Mouse (Mus musculus): Measurements from ENCODE around the gene Gpr119. TPM values are rescaled to one million over a fixed set of nuclear protein-coding genes. Genes with fewer than 3 reads are reported as not detected.

Gpr119 gene
- polyA plus RNA-seq, 1 experiment from 2014 or later = not detected

DNA sequence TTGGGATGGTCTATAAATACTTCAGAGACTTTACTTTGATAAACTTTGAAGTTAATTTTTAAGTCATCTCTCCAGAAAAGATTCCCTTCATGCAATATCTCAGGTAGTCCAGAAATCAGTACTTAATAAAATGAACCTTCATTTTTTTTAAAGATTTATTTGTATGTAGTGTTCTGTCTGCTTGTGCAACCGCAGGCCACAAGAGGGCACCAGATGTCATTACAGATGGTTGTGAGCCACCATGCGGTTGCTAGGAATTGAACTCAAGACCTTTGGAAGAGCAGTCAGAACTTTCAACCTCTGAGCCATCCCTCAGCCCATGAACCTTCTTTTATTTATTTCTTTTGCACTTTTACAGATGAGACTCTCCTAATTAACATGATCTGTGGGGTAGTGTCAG is 37.2 kb downstream of the Gpr119 start:
- DNase-seq (ENCODE audit: low read depth, low spot score) (no peak), ATAC-seq (no peak)
- peaks cover 13% of the 10 kb centered on the region for H3K27me3 ChIP-seq
- peak; percentile 23 for TF ChIP-seq CTCF (IDR thresholded peaks at IDR 0.05)
- CTCF ChIA-PET = no interaction called here
- in situ Hi-C loops (cut with MboI; ENCODE audit: low pct_unique_long_range_greater_than_20kb) = no loop called here
- POLR2A ChIA-PET = no interaction called here

GRCm38 (mm10) chrX:48624054-48624420 is 50.2 kb downstream of the Gpr119 start:
- ATAC-seq (no peak), DNase-seq (ENCODE audit: low read depth, low spot score) (no peak)
- CTCF ChIA-PET = no interaction called here
- no peak for TF ChIP-seq CTCF (IDR thresholded peaks at IDR 0.05)
- in situ Hi-C loops (cut with MboI; ENCODE audit: low pct_unique_long_range_greater_than_20kb) = no loop called here
- POLR2A ChIA-PET = no interaction called here
- H3K27me3 ChIP-seq = peaks cover 27% of the 10 kb centered on the region

- POLR2A ChIA-PET = no interaction called here
- no peak for TF ChIP-seq CTCF (IDR thresholded peaks at IDR 0.05)
- H3K27me3 ChIP-seq = peaks cover 29% of the 10 kb centered on the region
- in situ Hi-C loops (cut with MboI; ENCODE audit: low pct_unique_long_range_greater_than_20kb) = no loop called here
- DNase-seq (ENCODE audit: low read depth, low spot score) (peak; percentile 27), ATAC-seq (peak; percentile 95)
- CTCF ChIA-PET = no interaction called here
Observed at GRCm38 (mm10) chrX:48623379-48624053, 50.8 kb downstream of the Gpr119 start, which contains the start of gene Slc25a14. Slc25a14 (plus strand) TSS chrX:48623413.

GRCm38 (mm10) chrX:48623049-48623378 is 51.3 kb downstream of the Gpr119 start:
- in situ Hi-C loops (cut with MboI; ENCODE audit: low pct_unique_long_range_greater_than_20kb) = no loop called here
- TF ChIP-seq CTCF (IDR thresholded peaks at IDR 0.05) = no peak
- H3K27me3 ChIP-seq = peaks cover 29% of the 10 kb centered on the region
- CTCF ChIA-PET = no interaction called here
- POLR2A ChIA-PET = no interaction called here
- ATAC-seq (peak; percentile 2), DNase-seq (ENCODE audit: low read depth, low spot score) (no peak)

Other genes with a start within 250 kb of the Gpr119 start
- 8.6 TPM for gene Elf4, start 211.3 kb downstream of the Gpr119 start, polyA plus RNA-seq (2021)
- gene Aifm1, start 160.9 kb downstream of the Gpr119 start, polyA plus RNA-seq (2021) = 180 TPM
- 0.06 TPM for gene Rab33a, start 155.2 kb downstream of the Gpr119 start, polyA plus RNA-seq (2021)
- 16.7 TPM for gene Zfp280c, start 80.0 kb downstream of the Gpr119 start, polyA plus RNA-seq (2021)
- 13.6 TPM for gene Slc25a14, start 51.1 kb downstream of the Gpr119 start, polyA plus RNA-seq (2021)
- gene Rbmx2, start 20.5 kb upstream of the Gpr119 start, polyA plus RNA-seq (2021) = 6.8 TPM
- gene Gm595, start 203.2 kb upstream of the Gpr119 start, polyA plus RNA-seq (2021) = not detected

All from Patski (cell line).